Mouse (Mus musculus) kidney, postnatal 14 days (tissue): Measurements from ENCODE around the gene Nt5c3b.

Source experiments
- DNase-seq: peaks from one replicate; pipeline ENCODE4 v3.0.0; 2022; ENCODE audit warnings: mixed read lengths

Nt5c3b gene

DNA sequence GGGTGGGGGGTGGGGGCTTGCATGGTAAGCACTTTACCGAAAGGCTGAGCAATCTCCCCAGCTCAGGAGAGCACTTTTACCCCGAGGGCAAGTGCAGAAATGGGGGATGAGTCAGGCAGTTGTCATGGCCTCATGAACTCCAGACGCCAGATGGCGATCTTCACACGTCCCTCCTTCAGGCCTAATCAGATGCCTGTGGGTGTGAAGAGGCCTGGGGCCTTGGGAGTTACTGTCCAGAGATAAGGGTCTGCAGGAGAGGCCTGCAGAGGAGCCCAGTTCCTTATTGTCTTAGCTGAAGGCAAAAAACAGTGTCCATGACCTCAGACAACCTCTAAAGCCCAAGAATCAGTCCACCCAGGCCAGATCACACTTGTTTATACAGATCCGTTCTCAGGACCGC, 15.8 kb downstream of the Nt5c3b start:
- peak; percentile 85 for DNase-seq

DNA sequence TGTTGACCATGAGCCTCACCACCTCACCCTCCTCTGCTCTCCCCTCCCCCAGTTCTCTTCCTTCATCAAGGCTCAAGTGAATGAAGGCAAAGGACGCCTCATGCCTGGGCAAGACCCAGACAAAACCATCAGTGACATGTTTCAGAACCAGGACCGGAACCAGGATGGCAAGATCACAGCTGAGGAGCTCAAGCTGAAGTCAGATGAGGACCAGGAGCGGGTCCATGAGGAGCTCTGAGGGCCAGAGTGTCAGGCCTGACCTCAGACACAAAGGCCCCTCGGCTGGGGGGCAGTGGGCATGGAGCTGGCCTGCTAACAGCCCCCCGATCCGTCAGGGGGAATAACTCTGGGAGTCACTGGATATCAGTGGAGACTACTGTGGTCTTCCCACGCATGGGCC, 17.8 kb downstream of the Nt5c3b start:
- no peak for DNase-seq

DNA sequence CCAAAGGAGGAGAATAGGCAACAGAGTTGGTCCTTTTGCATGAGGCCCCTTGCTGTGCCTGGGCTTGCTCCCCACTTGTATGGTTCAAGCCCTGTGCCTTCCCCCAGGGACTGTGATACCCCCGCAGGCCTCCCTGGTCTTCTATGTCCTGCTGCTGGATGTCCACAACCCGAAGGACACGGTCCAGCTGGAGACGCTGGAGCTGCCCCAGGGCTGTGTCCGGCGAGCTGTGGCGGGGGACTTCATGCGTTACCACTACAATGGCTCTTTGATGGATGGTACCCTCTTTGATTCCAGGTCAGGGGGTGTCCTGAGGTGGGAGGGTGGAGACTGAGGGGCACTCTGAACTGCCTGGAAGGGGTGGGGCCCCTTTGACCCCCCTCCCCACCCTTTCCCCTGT, 20.1 kb downstream of the Nt5c3b start:
- no peak for DNase-seq

DNA sequence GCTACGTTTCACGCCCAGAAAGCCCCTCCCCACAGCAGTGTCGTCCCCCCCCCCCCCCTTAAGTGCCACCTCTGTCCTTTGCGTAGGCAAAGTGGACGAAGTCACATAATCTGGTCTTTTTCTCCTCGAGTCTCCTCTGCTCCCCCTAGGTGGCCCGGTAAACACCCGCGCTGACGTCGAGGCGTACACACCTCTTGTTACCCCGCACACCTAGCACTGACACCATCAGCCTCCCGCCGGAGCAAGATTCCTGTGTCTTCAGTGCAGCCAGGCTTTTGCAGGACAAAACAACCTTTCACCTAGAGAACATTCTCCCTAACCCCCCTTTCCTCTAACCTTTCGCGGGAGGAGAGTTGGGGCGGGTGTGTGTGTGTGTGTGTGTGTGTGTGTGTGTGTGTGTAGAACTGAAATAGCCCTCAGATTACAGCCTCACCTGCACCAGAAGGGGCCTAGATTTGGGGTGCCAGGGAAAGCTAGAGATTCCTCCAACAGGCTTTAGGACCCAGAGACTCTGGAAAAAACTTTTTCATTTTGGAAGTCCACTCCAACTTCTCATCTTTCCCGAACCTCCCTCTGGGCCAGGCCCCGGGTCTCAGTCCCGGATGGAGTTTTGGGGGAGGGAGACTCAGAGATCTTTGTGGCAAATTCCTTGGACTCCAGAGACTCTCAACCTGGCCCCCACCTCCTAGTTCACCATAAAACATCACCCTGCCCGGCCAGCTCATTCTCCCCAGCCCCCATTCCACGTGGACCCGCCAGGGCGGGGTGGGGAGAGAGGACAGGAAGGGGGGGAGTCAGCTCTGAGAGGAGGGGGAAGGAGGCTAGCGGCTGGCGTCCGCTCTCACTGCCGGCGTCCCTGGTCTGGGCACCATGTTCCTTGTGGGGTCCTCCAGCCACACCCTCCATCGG, 26.4 kb downstream of the Nt5c3b start, which contains the start of gene Fkbp10:
Gene Fkbp10, plus strand, starts transcription at position 784 of the 909 bp plus-strand sequence.
- peak; percentile 73 for DNase-seq

DNA sequence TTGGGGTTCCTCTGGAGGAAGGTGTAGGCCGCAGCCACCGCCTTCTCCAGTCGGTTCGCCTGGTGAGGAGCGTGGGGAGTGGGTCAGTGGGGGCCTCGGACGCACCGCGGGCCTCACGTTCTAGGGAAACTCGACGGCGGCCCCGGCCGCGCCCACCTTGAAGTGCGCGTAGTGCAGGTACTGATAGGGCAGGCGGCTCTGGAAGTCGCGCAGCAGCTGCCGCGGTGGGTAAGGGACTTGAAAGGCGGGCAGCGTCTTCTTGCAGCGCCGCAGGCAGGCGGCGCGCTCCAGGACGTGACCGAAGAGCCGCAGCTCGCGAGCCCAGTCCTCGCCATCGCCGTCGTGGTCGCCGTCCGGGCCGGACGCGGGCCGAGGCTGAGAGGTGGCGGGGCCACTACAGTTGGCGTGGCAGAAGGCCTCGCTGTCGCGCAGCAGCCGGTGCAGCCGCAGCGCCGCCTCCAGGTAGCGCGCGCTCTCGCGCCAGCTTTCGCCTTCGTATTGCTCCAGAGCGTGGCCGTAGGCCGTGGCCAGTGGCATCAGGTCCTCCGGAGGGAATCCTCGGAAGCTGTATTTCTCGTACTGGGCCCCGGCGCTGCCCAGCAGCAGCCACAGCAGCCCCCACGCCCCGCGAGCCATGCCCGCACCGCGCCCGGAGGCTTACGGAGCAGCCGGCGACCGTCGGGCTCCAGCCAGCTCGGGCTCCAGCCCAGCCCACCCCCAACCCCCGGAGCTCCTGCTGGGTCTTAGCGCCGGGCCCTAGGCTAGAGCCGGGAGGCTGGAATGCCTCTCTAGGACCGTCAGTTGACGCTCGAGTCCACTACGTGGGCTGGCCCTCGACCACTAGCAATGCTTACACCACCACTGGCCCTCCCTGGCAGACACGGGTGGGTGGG, 27.3 kb downstream of the Nt5c3b start, which contains the start of gene P3h4:
Gene P3h4, minus strand, starts transcription at position 816 of the 893 bp plus-strand sequence.
- peak; percentile 91 for DNase-seq

DNA sequence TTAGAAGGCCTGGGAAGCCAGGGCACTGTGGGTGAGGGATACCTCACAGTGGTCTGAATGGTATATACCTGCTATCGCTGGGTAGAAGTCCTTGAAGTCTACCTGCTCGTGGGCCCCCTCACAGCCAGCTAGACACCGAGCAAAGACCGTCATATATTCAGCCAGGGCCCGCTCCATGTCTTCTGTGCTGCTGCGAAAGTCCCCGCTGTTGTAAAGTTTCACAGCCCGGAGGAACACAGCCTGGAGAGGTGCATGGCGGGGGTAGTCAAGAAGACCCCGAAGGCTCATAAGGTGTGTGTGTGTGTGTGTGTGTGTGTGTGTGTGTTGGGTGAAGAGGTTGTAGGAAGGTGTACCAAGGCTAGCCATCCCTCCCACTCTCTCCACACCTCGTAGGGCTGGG, 28.1 kb downstream of the Nt5c3b start:
- no peak for DNase-seq

DNA sequence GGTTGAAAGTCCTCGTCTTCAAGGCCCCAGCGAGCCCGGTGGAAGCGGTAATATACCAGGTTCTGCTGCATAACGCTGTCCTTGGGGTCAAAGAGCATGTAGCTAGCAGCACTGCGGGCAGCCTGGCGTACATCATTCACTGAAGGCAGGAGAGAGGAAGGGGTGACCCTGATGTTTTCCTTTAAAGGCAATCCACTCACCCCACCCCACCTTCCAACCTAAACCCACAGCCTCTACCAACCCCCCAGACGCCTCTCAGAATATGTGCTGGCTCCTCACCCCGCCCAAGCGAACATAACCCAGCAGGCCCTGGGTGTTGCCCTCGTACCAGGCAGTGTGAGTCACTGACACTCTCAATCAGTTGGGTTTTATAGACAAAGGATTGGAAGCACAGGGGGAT, 29.9 kb downstream of the Nt5c3b start:
- no peak for DNase-seq

DNA sequence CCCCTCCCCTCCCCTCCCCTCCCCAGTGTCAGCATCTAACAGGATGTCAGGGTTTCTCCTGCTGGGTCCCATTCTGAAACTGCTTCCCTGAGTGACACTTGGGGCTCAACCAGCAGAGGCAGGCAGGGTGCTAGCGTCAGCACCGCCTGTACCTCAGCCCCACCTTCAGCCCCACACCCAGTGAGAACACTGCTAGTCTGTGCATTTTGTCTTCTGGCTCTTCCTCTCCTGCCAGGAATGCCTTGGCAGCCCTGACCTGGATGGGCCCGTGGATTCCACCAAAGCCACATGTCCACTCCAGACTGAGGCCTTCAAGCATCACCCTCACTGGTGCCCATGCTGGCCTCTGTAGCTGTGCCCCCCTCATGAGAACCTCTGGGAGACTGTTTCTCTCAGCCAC, 31.9 kb downstream of the Nt5c3b start:
- DNase-seq: no peak

DNA sequence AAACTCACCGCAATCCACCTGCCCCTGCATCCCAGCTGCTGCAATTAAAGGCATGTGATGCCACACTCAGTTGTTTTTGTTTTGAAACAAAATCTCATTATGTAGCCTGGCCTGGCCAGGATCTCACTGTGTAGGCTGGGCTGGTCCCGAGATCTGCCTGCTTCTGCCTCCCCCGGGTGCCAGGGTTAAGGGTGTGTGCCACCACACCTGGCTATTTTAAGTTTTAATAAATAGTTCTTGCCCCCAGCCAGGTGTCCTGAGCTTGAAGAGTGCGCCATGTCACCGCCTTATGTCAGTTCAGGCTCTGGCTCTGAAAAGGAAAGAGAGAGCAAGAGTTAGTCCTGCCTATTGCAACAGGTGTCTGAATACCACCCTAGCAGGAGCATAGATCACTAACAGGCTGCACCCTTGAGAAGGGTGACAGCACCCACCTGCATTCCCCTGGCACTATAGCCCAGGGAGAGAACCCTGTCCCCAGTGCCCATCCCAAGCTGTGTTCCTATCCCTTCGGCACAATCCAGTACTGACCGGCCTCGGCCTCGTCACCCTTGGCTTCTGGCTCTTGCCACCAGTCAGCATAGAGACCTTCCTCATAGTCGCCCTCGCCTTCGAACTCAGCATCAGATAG, 32.7 kb downstream of the Nt5c3b start:
- no peak for DNase-seq

DNA sequence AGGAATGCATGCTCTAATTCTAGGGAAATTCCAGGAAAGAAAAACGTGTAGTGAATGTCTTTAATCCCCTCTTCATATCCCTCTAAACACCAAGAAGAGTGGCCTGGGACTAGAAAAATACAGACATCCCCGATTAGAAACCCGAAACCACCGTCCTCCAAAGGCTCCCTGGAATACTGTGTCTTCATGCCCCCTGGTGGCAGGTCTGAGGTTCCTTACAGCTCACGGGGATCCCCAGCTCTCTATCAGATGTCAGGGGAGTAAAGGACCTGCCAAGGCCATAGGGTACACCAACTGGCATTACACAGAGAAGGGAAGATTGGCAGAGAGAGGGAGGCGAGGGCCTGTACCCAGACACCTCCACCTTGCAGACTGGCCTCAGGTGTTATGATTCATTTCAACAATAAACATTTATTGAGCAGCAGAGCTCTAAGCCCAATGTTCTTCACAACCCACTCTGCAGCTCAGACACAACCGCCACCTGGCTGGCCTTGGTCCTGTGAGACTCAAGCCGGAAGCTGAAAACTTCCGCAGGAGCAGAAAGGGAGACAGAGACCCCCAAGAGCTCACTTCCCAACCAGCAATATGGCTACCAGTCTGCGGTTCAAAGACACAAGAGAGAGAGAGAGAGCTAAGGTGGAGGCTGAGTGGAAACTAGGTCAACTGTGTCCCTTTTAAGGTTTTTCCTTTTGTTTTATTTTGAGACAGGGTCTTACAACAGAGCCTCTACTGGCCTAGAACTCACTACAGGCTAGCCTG, 33.4 kb downstream of the Nt5c3b start:
- peak; percentile 84 for DNase-seq

DNA sequence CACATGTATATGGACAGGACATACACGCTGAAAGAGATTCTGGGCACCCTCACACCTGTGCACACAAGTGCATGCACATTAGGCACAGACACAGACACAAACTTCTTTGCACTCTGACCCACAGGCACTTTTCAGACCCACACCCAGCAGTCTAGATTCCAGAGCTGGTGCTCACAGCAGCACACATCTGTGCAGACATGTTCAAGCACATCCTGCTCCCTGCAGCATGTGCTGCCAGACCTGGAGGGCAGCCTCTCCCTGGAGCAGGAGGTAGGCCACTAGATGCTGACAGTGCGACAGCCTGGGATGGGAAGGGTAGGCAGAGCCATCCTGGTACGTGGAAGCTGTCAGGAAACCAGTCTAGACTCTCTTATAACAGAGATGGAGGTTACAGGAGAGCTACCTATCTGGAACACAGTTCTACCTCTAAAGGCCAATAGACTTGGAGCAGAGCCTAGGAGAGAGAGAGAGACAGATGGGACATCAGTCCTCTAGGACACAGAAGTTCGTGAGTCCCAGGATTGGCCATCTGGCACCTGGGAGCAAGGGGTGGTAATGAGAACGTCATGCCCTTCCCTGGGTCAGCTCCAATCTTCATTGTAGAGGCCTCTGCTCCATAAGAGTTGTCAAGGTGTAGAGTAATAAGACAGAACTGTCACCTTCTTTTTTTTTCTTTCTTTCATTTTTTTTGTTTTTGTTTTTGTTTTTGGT, 34.5 kb downstream of the Nt5c3b start:
- DNase-seq: no peak

DNA sequence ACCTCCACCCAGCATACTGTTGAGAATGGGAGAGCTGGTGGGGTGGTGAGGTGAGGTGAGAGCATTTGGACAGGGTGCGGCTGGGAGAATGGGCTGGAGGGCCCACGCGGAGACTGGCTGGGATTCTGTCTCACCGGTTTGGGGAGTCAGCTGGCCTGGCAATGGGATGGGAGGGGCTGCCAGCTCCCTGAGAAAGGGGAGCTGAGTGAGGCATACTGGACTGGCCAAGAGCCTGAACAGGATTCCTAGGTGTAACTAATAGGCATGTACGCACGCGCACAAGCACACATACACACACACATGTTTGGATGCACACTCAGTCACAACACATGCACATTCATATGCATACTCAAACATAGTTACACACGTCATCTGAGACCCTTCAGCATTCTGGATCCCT, 35.3 kb downstream of the Nt5c3b start:
- no peak for DNase-seq

DNA sequence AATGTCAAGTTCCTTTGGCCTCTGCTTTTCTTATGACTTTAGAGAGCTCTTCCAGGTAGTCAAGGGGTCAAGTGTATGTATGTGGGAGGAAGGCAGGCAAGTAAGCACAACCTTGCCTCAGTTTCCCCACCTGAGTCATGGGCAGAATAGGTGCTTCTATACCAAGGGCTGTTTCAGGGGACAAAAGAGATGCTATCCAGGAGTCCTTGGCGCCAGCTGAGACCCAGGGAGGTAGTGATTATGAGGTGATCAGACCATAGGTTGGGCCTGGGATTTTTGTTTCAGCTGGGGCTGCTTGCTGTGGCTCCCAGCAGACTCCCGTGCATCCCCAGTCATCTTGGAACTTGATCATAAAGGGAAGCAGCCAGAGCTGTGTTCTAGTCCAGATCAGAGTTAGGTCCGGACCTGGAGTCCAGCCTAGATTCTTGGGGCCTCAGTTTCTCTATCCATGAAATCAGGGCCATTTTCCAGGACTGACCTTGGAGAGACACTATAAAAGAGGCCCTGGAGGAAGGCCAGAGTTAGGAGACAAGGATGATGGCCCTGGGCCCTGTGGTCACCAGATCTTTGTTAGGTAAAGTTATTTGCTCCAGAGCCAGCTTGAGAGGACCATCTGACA, 37.0 kb downstream of the Nt5c3b start:
- DNase-seq: no peak

DNA sequence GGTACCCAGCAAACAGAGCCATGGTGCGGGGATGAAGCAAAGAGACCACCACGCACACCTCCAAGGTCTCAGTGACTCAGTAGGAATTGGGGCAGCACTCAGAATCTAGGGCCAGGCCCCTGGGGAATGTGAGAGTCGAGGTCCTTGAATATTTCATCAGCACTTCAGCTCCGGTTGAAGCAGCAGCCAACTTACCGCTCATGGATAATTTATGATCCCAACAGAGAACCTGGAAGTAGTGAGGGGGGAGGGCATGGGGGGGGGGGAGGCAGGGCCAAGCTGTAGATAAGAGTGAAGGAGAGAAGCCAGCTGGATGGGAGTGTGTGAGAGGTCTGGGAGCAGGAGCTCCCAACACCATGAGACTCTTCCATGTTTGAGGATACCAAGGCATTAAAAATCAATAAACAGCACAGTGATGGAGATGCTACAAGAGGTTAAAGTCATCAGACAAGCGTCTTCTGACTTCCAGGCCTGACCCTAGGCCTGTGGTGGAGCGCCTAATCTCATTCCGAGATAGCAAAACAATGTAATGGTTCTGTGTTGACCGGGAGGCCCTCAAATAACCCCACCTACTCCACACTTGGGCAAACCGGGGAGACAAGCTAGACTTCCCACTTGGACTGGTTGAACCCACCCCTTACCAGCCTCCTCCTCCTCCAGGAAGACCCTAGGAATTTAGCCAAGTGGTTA, 38.0 kb downstream of the Nt5c3b start:
- no peak for DNase-seq

DNA sequence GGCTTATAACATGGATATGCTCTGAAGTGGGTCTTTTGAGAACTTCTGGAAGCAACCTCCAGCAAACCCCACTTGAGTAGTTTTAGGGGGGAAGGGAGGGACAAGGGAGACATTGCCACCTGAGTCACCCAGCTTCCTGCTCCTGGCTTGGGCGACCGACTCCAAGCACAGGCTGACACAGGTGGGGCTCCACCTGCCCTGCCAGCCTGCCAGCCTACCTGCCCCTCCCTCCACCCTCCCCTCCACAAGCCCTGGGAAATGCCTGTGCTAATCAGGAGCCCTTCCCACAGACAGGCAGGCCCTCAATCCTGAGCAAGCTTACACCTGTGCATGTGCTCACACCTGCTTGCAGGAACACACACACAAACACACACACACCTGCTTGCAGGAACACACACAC, 38.9 kb downstream of the Nt5c3b start:
- DNase-seq: no peak

DNA sequence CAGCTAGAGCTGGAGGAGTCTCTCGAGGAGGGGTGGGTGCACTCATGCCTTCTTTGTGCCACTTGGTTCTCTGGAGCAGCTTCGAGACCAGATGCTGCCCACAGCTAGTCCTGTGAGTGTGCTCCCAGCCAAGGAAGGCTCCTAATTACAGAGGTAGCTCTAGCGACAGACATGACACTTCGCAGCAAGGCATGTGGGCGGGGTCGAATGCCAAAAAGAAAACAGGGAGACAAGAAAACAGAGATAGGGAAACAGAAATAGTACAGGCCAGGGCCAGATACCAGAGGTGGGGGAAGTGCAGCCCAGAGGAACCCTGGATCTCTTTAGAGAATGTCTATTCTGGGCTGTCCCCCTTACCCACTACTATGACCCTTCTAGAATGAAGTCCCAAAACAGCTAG, 39.4 kb downstream of the Nt5c3b start:
- no peak for DNase-seq

DNA sequence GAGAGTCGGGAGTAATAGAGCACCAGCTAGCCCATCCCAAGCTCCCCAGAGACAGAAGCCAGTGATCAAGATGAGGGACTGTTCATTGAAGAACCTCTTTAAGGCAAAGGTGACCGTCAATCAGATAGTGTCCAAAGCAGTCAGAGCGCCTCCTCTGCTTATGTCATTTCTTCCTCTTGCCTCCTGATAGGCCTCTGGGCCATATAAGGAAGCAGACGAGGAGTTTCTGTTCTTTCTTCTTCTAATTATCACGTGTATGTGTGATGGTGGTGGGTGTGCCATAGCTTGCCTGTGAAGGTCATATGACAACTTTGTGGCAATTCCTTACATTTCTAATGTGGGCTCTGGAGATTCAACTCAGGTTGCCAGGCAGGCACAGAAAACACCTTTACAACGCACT, 40.8 kb downstream of the Nt5c3b start:
- DNase-seq: no peak

DNA sequence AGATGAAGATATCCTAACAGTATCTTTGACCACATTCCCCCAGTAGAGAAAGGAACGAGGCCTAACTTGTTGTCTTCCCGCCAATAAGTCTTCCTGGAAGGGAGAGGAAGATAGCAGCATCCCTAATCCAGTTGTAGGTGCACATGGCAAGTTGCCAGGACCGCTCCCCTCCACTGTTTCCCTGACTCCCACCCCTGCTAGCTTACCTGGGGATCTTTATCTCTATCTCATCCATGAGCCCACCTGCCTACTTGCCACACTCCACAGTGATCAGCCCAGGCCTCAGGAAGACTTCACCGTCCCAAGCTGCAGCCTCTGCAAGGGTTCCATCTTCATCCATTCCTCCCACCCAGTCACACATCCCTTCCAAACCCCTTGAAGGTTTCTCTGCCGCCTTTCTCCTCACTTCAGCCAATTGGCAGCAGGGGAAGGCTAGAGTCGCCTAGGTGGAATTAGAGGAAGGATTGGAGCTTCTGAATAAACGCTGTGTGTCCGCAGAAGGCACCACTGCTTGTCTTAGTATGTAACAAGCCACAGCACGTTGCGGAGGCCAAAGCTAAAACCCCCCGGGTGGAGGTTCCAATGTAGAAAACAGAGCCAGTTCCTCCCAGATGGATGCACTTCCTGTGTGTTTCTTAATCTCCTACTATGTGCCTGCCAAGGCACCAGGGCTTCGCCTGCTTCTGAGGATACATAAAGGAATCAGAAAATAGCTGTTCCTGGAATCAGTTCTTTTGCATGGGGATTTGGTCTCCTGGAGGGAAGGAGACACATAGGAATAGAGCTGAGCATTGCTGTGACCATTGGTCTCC, 41.7 kb downstream of the Nt5c3b start:
- no peak for DNase-seq

DNA sequence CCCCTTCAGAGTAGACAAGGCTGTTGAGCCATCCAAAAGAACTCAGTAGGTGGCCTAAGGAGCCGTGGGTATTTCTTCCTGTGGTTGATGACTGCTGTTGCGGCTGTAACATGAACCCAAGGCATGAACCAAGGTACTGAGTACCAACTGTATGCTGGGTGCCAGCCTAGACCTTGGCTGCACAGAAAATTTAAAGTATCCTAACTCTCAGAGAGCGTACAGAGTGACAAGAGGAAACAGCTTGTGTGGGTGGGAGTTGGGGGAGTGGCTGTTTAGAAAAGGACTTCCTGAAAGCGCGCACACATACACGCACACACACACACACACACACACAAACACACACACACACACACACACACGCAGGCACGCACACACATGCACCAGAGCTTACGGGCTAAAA, 42.3 kb downstream of the Nt5c3b start:
- no peak for DNase-seq

DNA sequence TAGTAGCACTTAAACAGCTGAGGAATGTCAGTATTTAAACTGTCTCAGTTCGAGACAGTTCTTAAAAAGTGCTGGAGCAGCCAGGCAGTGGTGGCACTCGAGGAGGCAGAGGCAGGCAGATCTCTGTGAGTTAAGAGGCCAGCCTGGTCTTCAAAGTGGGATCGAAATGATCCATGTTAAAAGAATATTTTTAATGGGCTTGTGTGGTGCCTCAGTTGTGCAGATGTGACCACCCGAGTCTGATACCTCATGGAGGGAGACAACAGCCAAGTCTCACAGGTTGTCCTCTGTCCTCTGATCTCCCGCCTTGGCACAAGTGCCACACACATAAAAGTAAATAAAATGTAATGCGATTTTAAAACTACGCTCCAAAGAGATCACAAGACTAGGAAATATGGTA, 43.1 kb downstream of the Nt5c3b start:
- DNase-seq: no peak
